Mouse (Mus musculus) forebrain, embryonic 15.5 days (tissue): ENCODE measurements around the gene Mast1. TPM values are rescaled to one million over a fixed set of nuclear protein-coding genes. Genes with fewer than 3 reads are reported as not detected.

ENCODE experiments used
- ATAC-seq: fragments of 200-750 bp; cut with Nextera tagmentation; replicated peaks from 2 replicates; pipeline ENCODE4 v1.8.0; 2017; ENCODE audit warnings: mild to moderate bottlenecking, moderate TSS enrichment, moderate library complexity
- H3K27ac ChIP-seq: fragments of 300-500 bp; sonication (generic); replicated peaks from 2 replicates; pipeline ENCODE4 v1.5.1; 2015; ENCODE audit warnings: mild to moderate bottlenecking, inconsistent platforms
- H3K27me3 ChIP-seq: fragments of 300-500 bp; sonication (generic); 2 replicates; pipeline ENCODE4 v1.6.1; 2015; ENCODE audit warnings: inconsistent platforms
- H3K36me3 ChIP-seq: fragments of 300-500 bp; sonication (generic); 2 replicates; pipeline ENCODE4 v1.6.1; 2015; ENCODE audit warnings: mild to moderate bottlenecking, inconsistent platforms
- H3K4me1 ChIP-seq: fragments of 300-500 bp; sonication (generic); 2 replicates; pipeline ENCODE4 v1.6.1; 2015; ENCODE audit warnings: inconsistent platforms
- H3K4me2 ChIP-seq: fragments of 300-500 bp; sonication (generic); replicated peaks from 2 replicates; pipeline ENCODE4 v1.6.1; 2015; ENCODE audit warnings: mild to moderate bottlenecking, inconsistent platforms
- H3K4me3 ChIP-seq: fragments of 300-500 bp; sonication (generic); 2 replicates; pipeline ENCODE4 v1.5.1; 2015; ENCODE audit warnings: mild to moderate bottlenecking, inconsistent platforms
- H3K9ac ChIP-seq: fragments of 300-500 bp; sonication (generic); replicated peaks from 2 replicates; pipeline ENCODE4 v1.6.1; 2015; ENCODE audit warnings: mild to moderate bottlenecking, inconsistent platforms
- H3K9me3 ChIP-seq: fragments of 300-500 bp; sonication (generic); 2 replicates; pipeline ENCODE4 v1.6.1; 2016; ENCODE audit warnings: inconsistent platforms
- WGBS: fragments of 180-500 bp; shearing (Covaris S2); methylation state at CpG from one replicate; pipeline ENCODE4 v1.1.7; 2015; ENCODE audit warnings: mixed read lengths; 5-methylcytosine and 5-hydroxymethylcytosine counted together
- polyA plus RNA-seq: library from polyadenylated mRNA; unstranded; fragments of >200 nt; fragmentation: Nextera tagmentation; extraction: Ambion mirVana; gene quantifications from 2 replicates; pipeline ENCODE4 v1.2.1, GENCODE M21; 2015

The Mast1 gene
- polyA plus RNA-seq, 1 experiment from 2014 or later, result 48.3 TPM

GRCm38 (mm10) chr8:84933767-84934559 is 3.2 kb downstream of the Mast1 start:
- Histone ChIP-seq H3K4me3 (peak overlapping the region; percentile 88), H3K4me1 (peaks cover 43% of the 10 kb centered on the region), H3K4me2 (peak overlapping the region; percentile 63), H3K36me3 (peaks cover 21% of the 10 kb centered on the region), H3K9ac (0 out of 2 replicates have a peak overlapping the region, but pooled peaks have one; percentile 98), H3K9me3 (no peaks in the 10 kb centered on the region), H3K27me3 (peaks cover 7% of the 10 kb centered on the region; the same call in 1 of the 2 replicates), H3K27ac (no peak overlapping the region)
- no peak for ATAC-seq
- WGBS, result 84% methylated on average over 16 of the region's 16 CpGs

- H3K4me2 ChIP-seq, result no peak overlapping the region
- no peak overlapping the region for H3K27ac ChIP-seq
- H3K4me1 ChIP-seq, result peaks cover 30% of the 10 kb centered on the region
- H3K27me3 ChIP-seq, result peaks cover 7% of the 10 kb centered on the region; the same call in 1 of the 2 replicates
- no peak for ATAC-seq
- no peak overlapping the region for H3K4me3 ChIP-seq
- H3K9ac ChIP-seq, result no peak overlapping the region
- 92% methylated on average over 13 of the region's 13 CpGs for WGBS
- H3K9me3 ChIP-seq, result no peaks in the 10 kb centered on the region
- peaks cover 38% of the 10 kb centered on the region for H3K36me3 ChIP-seq
Measured at GRCm38 (mm10) chr8:84930582-84930981, 6.6 kb downstream of the Mast1 start.

- H3K27me3 ChIP-seq, result peaks cover 7% of the 10 kb centered on the region; the same call in 1 of the 2 replicates
- 2% methylated on average over 52 of the region's 52 CpGs for WGBS
- peaks cover 11% of the 10 kb centered on the region for H3K4me1 ChIP-seq
- peaks cover 51% of the 10 kb centered on the region for H3K36me3 ChIP-seq
- no peaks in the 10 kb centered on the region for H3K9me3 ChIP-seq
- peak overlapping the region; percentile 51 for H3K4me2 ChIP-seq
- peak overlapping the region; percentile 26; the same call in 1 of the 2 replicates for H3K9ac ChIP-seq
- peak; percentile 64; the same call in 1 of the 2 replicates for ATAC-seq
- no peak overlapping the region for H3K27ac ChIP-seq
- peak overlapping the region; percentile 33 for H3K4me3 ChIP-seq
Measured at GRCm38 (mm10) chr8:84928456-84929306, 8.5 kb downstream of the Mast1 start.

- no peak overlapping the region for H3K4me3 ChIP-seq
- H3K27ac ChIP-seq, result no peak overlapping the region
- peaks cover 9% of the 10 kb centered on the region for H3K4me1 ChIP-seq
- peaks cover 7% of the 10 kb centered on the region; the same call in 1 of the 2 replicates for H3K27me3 ChIP-seq
- H3K9me3 ChIP-seq, result no peaks in the 10 kb centered on the region
- H3K4me2 ChIP-seq, result no peak overlapping the region
- H3K36me3 ChIP-seq, result peaks cover 54% of the 10 kb centered on the region
- WGBS, result 90% methylated on average over 1 of the region's 1 CpGs
- ATAC-seq, result no peak
- no peak overlapping the region for H3K9ac ChIP-seq
Measured at GRCm38 (mm10) chr8:84927513-84927912, 9.6 kb downstream of the Mast1 start.

- no peak for ATAC-seq
- WGBS, result 72% methylated on average over 7 of the region's 7 CpGs
- H3K36me3 ChIP-seq, result peaks cover 62% of the 10 kb centered on the region
Measured at GRCm38 (mm10) chr8:84925557-84925956, 11.6 kb downstream of the Mast1 start.

GRCm38 (mm10) chr8:84921596-84921995 is 15.6 kb downstream of the Mast1 start:
- Histone ChIP-seq H3K4me1 (no peaks in the 10 kb centered on the region), H3K36me3 (peaks cover 83% of the 10 kb centered on the region), H3K27ac (no peak overlapping the region), H3K9ac (no peak overlapping the region), H3K9me3 (no peaks in the 10 kb centered on the region), H3K27me3 (no peaks in the 10 kb centered on the region), H3K4me3 (no peak overlapping the region), H3K4me2 (no peak overlapping the region)
- ATAC-seq, result no peak
- WGBS, result 90% methylated on average over 2 of the region's 2 CpGs

More at GRCm38 (mm10) chr8:84925557-84925956, 11.6 kb downstream of the Mast1 start:
- Histone ChIP-seq H3K4me3 (no peak overlapping the region), H3K9ac (no peak overlapping the region), H3K27ac (no peak overlapping the region), H3K4me2 (no peak overlapping the region), H3K4me1 (peaks cover 9% of the 10 kb centered on the region), H3K9me3 (no peaks in the 10 kb centered on the region), H3K27me3 (peaks cover 4% of the 10 kb centered on the region; the same call in 1 of the 2 replicates)

GRCm38 (mm10) chr8:84918646-84919045 is 18.5 kb downstream of the Mast1 start:
- no peak overlapping the region for H3K27ac ChIP-seq
- 94% methylated on average over 15 of the region's 15 CpGs for WGBS
- no peaks in the 10 kb centered on the region for H3K4me1 ChIP-seq
- no peak for ATAC-seq
- H3K4me3 ChIP-seq, result no peak overlapping the region
- no peak overlapping the region for H3K9ac ChIP-seq
- H3K27me3 ChIP-seq, result peaks cover 12% of the 10 kb centered on the region
- H3K36me3 ChIP-seq, result peaks cover 92% of the 10 kb centered on the region
- H3K4me2 ChIP-seq, result no peak overlapping the region
- H3K9me3 ChIP-seq, result no peaks in the 10 kb centered on the region

GRCm38 (mm10) chr8:84917781-84918180 is 19.4 kb downstream of the Mast1 start:
- H3K4me1 ChIP-seq, result peaks cover 8% of the 10 kb centered on the region
- no peaks in the 10 kb centered on the region for H3K9me3 ChIP-seq
- no peak overlapping the region for H3K4me2 ChIP-seq
- no peak overlapping the region for H3K4me3 ChIP-seq
- H3K27ac ChIP-seq, result no peak overlapping the region
- H3K36me3 ChIP-seq, result peaks cover 93% of the 10 kb centered on the region
- no peak overlapping the region for H3K9ac ChIP-seq
- WGBS, result 32% methylated on average over 20 of the region's 20 CpGs
- ATAC-seq, result no peak
- H3K27me3 ChIP-seq, result peaks cover 13% of the 10 kb centered on the region

- no peak overlapping the region for H3K4me3 ChIP-seq
- no peak overlapping the region for H3K9ac ChIP-seq
- no peak for ATAC-seq
- H3K9me3 ChIP-seq, result no peaks in the 10 kb centered on the region
- peaks cover 11% of the 10 kb centered on the region for H3K4me1 ChIP-seq
- H3K27me3 ChIP-seq, result peaks cover 17% of the 10 kb centered on the region
- peaks cover 91% of the 10 kb centered on the region for H3K36me3 ChIP-seq
- no peak overlapping the region for H3K4me2 ChIP-seq
- 90% methylated on average over 8 of the region's 8 CpGs for WGBS
- H3K27ac ChIP-seq, result no peak overlapping the region
Measured at GRCm38 (mm10) chr8:84915269-84915668, 21.9 kb downstream of the Mast1 start.

GRCm38 (mm10) chr8:84913960-84914359 is 23.2 kb downstream of the Mast1 start:
- ATAC-seq, result no peak
- no peak overlapping the region for H3K4me3 ChIP-seq
- no peak overlapping the region for H3K9ac ChIP-seq
- H3K9me3 ChIP-seq, result no peaks in the 10 kb centered on the region
- H3K4me2 ChIP-seq, result no peak overlapping the region
- peaks cover 85% of the 10 kb centered on the region for H3K36me3 ChIP-seq
- H3K4me1 ChIP-seq, result peaks cover 13% of the 10 kb centered on the region
- no peak overlapping the region for H3K27ac ChIP-seq
- WGBS, result 32% methylated on average over 4 of the region's 4 CpGs
- peaks cover 21% of the 10 kb centered on the region for H3K27me3 ChIP-seq

- WGBS, result 19% methylated on average over 9 of the region's 9 CpGs
- Histone ChIP-seq H3K4me3 (peak overlapping the region; percentile 29), H3K27me3 (peaks cover 21% of the 10 kb centered on the region), H3K27ac (no peak overlapping the region), H3K9ac (no peak overlapping the region), H3K9me3 (no peaks in the 10 kb centered on the region), H3K4me1 (peaks cover 17% of the 10 kb centered on the region), H3K36me3 (peaks cover 80% of the 10 kb centered on the region), H3K4me2 (peak overlapping the region; percentile 45)
- no peak for ATAC-seq
Measured at GRCm38 (mm10) chr8:84913502-84913900, 23.7 kb downstream of the Mast1 start.
